Mouse (Mus musculus): ENCODE measurements around the gene Lama2. TPM values are rescaled to one million over a fixed set of nuclear protein-coding genes. Genes with fewer than 3 reads are reported as not detected.

The Lama2 gene
- total RNA-seq (2021), result 10 to 100 TPM; 14.3 to 14.4 TPM
- long read RNA-seq, experiment 1, result 0 reads
- long read RNA-seq, experiment 2, result 0 reads

GRCm38 (mm10) chr10:27619658-27620057 is at the start of gene Lama2:
Gene Lama2 (minus strand): TSS chr10:27619758.
- DNase-seq (ENCODE audit: low spot score in 2 of 2), result no peak

DNA sequence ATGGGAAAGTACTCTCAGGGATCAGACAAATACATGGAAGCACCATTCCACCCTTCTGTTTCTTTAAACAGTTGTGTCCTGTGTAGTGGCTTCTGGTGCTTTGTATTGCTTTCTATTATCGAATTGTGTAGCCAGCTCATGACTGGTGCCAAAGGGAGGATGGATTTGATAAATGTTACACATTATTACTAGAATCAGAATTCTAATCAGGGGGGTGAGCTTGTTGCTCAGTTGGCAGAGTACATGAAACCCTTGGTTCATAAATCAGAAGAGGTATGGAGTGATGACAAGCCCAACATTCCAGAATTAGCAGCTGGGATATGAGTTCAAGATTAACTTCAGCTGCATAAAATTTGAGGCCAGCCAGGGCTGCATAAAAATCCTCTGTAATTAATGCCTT is 44.8 kb upstream of the Lama2 start:
- DNase-seq (ENCODE audit: low spot score in 2 of 2), result no peak

DNA sequence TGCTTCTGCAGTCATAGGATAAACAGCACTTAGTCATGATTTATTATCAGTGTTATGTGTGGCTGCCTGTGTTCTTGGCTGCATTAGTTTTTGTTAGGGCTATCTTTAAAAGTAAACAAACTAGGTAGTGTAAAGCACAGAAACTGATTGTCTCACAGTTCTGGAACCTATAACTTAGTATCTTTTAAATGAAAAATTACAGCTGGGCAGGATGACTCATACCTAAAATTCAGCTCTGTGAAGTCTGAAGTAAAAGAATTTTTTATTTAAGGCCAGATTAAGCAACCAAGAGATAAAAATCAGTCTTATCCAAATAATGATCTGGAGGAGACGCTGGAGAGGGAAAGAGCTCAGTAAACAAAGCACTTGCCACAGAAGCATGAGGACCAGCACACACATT is 43.8 kb upstream of the Lama2 start:
- DNase-seq (ENCODE audit: low spot score in 2 of 2), result no peak

DNA sequence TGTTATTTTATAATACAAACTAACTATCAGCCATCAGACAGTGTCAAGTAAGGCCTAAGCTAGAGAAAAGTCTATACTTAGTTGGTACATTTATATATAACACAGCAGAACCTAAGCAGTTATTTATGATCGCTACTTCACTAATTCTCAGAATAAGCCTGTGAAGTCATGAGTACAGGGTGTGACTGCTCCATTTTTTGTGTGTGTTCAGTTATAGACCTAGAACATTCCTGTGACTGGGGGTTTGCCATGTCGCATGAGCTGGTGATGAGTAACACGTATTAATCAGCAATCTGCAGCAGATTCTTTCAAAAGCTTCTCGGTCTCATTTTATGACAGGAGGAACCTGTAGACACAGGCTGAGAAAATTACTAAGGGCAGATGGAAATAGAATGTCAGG is 34.6 kb upstream of the Lama2 start:
- DNase-seq (ENCODE audit: low spot score in 2 of 2), result no peak

- peak; percentile 9 to 18 for DNase-seq (ENCODE audit: low spot score in 2 of 2)
Measured at GRCm38 (mm10) chr10:27652694-27653335, 33.3 kb upstream of the Lama2 start.

- DNase-seq (ENCODE audit: low spot score in 2 of 2), result no peak
Measured at GRCm38 (mm10) chr10:27635721-27636120, 16.2 kb upstream of the Lama2 start.

GRCm38 (mm10) chr10:27631002-27631401 is 11.4 kb upstream of the Lama2 start:
- peak; percentile 19 to 59 for DNase-seq (ENCODE audit: low spot score in 2 of 2)

DNA sequence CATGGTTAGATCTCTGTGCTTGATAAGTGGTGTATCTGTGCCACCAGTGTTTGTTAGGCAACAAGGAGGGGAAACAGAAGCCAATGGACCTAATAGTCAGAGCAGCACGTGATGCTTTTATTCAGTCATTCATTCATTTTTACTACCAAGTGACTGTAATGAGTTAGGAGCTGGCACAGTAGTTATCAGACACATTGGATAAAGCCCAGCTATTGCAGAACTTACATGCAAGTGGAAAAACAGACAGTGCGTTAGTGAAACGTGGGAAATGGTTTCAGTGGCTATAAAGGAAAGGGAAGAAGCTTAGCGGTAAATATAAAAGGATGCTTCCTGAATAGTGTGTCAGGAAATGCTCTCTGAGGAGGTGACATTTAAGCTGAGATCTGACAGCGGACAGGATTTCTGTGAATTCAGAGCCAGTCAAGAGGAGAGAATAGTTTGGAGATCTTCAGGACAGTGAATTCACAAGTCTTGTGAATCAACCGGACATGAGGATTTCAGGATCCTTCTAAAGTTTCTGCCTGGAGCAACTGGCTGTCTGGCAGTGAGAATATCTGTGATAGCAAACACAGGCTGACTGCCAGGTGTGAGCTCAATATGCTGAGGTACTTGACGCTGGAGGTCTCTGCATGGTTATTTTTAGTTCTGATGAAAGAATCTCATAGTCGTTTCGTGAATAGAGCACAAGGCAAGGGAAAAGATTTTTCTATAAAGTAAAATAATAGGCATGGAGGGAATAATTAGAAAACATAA is 2.3 kb upstream of the Lama2 start:
- peak in 1 of 2 experiments; percentile 28 for DNase-seq (ENCODE audit: low spot score in 2 of 2)

DNA sequence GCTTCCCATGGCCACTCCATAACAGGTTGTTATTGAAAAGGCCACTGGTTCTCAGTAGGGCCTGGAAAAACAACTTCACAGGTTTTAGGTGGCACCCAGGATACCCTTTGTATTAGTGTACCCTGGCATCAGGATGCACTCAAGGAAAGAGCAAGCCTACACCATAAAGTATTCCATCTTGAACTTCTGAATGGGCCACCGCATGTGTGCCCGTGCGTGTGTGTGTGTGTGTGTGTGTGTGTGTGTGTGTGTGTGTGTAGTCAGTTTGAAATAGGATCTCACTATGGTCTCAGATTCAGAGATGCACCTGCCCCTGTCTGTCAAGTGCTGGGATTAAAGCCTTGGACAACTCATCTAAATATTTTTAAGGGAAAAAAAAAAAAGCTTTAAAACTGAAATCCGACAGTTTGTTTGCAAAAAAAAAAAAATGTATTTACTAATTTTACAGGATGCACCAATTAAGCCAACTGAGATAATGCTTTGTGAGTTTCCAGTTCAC is 2.0 kb downstream of the Lama2 start:
- no peak for DNase-seq (ENCODE audit: low spot score in 2 of 2)

DNA sequence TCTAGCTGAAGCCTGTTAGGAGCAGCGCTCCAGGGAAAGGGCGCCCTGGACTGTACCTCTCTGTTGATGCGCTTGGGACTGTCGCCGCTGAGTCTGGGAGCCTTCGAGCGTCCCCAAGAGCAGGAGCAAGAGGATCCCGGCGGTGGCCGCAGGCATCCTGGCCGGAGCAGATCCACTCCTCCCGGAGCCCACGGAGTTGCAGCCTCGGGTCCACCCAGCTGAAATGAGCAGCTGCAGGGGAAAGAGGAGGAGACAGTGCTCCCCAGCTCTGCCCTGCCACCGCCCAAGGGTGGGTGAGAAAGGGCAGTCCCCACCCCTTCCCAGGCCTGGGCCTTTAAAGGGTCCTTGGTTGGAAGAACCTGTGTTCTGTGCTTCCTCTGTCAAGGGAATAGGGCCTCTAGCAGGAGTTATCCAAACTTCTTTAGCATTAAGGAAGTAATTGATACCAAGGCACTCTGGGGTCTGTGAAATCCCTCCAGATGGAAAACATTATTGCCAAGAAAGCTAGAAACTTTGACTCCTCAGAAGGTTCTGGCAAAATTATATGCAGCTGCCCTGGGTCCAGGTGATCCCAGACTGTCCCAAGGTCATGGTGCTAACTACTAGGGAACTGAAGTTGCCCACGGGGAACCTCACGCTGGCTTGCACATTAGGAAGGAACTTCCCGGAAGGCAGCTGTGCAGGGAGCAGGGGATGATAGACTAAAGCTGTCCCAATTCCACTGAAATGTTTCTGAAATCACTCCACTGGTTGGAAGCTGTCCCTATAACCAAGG is 2.7 kb downstream of the Lama2 start:
- DNase-seq (ENCODE audit: low spot score in 2 of 2), result no peak

DNA sequence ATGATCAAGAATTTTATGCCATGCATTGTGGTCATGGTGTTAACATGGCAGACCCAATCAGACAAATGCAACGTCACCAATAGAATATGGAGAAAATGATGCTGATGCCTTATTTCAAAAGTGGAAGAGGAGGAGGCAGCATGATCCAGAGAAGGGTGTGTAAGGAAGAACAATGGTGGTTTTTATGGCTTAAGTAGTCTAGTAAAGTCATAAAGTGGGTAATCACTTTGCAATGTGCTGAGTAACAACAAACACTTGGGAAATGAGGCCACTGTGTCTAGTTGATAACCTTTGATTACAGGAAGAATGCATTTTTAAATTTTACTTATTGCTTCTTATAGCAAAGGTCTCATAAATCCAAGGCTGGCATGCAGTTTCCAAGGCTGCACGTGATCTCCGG is 23.9 kb downstream of the Lama2 start:
- DNase-seq (ENCODE audit: low spot score in 2 of 2), result no peak

DNA sequence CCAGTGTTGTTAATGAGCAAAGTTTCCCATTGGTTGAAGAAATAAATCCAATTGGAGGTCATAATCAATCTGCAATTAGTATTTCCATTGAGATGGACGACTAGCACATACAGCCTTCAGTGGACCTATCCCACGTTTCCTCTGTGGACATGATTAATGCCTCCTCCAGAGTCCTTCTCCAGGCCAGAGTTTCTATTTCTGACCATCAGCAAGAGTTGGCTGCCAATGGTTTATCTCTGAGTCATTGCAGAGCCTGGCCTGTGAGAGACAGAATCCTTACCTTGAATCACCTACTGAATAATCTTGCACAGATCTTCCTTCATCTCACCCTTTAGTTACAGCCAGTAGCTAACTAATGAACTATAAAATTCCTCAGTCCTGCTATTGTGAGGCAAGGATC is 86.3 kb downstream of the Lama2 start:
- DNase-seq (ENCODE audit: low spot score in 2 of 2), result no peak

DNA sequence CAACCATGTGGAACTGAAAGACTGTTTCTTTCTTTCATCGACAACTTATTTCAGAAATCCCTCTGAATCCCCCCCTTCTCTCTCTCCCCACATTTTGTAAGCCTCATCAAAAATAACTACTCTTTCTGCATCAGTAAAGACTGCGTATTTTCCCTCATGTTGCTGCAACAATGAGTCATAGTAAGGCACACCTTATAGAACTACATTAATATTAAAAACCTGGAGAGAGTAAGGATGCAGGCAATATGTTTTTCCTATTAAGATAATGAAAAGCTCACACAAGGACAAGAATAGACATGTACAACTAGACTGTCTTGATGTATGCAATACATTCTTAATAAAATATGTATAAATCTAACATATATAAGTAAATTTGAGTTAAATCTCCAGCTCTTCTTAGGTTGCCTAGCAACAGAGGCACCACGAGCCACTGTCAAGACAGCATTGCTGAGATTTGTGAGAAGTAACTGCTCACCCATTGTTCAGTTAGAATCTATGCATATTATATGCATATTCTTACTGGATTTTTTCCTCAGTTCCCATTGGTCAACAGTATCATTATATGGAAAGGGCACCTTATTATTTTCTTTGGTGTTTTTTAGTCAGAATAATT is 110.6 kb downstream of the Lama2 start:
- DNase-seq (ENCODE audit: low spot score in 2 of 2), result no peak

GRCm38 (mm10) chr10:27500863-27501262 is 118.7 kb downstream of the Lama2 start:
- DNase-seq (ENCODE audit: low spot score in 2 of 2), result peak in 1 of 2 experiments; percentile 50

GRCm38 (mm10) chr10:27488452-27488851 is 131.1 kb downstream of the Lama2 start:
- DNase-seq (ENCODE audit: low spot score in 2 of 2), result no peak

DNA sequence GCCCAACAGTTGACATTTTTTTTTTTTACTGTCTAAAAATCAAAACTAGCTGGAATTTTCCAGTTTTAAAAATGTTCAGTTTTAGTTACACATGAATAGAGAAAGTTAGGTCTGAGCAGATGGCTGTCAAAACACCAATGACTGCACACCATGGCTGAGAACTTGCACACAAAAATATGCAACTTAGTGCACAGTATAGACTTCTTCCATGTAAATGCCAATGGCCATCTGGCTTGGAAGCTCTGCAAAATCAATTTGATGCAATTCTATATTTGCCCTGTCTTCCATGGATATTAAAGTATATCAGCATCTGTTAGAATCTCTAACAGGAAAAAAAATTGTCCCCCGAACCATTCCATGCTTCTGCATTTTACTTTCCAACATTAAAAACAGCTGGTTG is 135.5 kb downstream of the Lama2 start:
- DNase-seq (ENCODE audit: low spot score in 2 of 2), result peak in 1 of 2 experiments; percentile 36

GRCm38 (mm10) chr10:27475540-27475939 is 144.0 kb downstream of the Lama2 start:
- DNase-seq (ENCODE audit: low spot score in 2 of 2), result no peak

DNA sequence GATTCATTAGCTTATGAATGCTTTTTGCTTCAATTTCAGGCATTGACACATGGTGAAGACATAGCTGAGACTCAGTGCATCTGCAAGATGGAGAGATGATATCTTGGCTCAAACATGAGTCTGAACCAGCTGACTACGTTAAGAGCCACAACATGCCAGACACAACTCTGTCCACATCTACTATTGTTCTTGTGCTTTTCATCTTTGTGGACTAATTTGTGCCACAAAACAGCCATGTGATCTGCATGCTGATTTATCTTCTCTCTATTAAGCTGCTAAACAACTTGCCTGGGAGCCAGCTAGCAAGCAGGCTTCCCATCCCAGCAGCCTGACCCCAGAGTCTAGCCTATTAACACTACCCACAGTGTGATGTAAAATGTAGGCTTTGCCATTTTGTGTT is 151.3 kb downstream of the Lama2 start:
- DNase-seq (ENCODE audit: low spot score in 2 of 2), result peak in 1 of 2 experiments; percentile 46

GRCm38 (mm10) chr10:27413583-27414465 is 205.7 kb downstream of the Lama2 start:
- DNase-seq (ENCODE audit: low spot score in 2 of 2), result no peak

GRCm38 (mm10) chr10:27390753-27391152 is 228.8 kb downstream of the Lama2 start:
- DNase-seq (ENCODE audit: low spot score in 2 of 2), result no peak
